Mouse (Mus musculus) neural tube, embryonic 15.5 days (tissue): ENCODE measurements at regions not wholly inside any gene's neighbourhood (a gene's known extent, or its start where the extent isn't known, plus 50 kb on each side); places are given as distances from the start of the nearest gene placed in this dataset. TPM values are rescaled to one million over a fixed set of nuclear protein-coding genes. Genes with fewer than 3 reads are reported as not detected.

Experiments used
- ATAC-seq: fragments of 200-750 bp; cut with Nextera tagmentation; 2 replicates; pipeline ENCODE4 v1.8.0; 2017; ENCODE audit warnings: mild to moderate bottlenecking, moderate TSS enrichment, moderate library complexity; ENCODE audit not compliant: low FRiP score
- H3K27ac ChIP-seq: fragments of 300-500 bp; sonication (generic); replicated peaks from 2 replicates; pipeline ENCODE4 v1.5.1; 2015; ENCODE audit warnings: mild to moderate bottlenecking, inconsistent platforms
- H3K27me3 ChIP-seq: fragments of 300-500 bp; sonication (generic); replicated peaks from 2 replicates; pipeline ENCODE4 v1.6.1; 2015; ENCODE audit warnings: inconsistent platforms
- H3K36me3 ChIP-seq: fragments of 300-500 bp; sonication (generic); 2 replicates; pipeline ENCODE4 v1.6.1; 2015; ENCODE audit warnings: inconsistent platforms
- H3K4me1 ChIP-seq: fragments of 300-500 bp; sonication (generic); 2 replicates; pipeline ENCODE4 v1.6.1; 2015; ENCODE audit warnings: inconsistent platforms
- H3K4me2 ChIP-seq: fragments of 300-500 bp; sonication (generic); 2 replicates; pipeline ENCODE4 v1.6.1; 2015; ENCODE audit warnings: inconsistent platforms, mild to moderate bottlenecking, moderate library complexity
- H3K4me3 ChIP-seq: fragments of 300-500 bp; sonication (generic); replicated peaks from 2 replicates; pipeline ENCODE4 v1.5.1; 2015; ENCODE audit warnings: mild to moderate bottlenecking, inconsistent platforms
- H3K9ac ChIP-seq: fragments of 300-500 bp; sonication (generic); replicated peaks from 2 replicates; pipeline ENCODE4 v1.6.1; 2015; ENCODE audit warnings: mild to moderate bottlenecking, inconsistent platforms
- H3K9me3 ChIP-seq: fragments of 300-500 bp; sonication (generic); replicated peaks from 2 replicates; pipeline ENCODE4 v1.6.1; 2016; ENCODE audit warnings: inconsistent platforms
- WGBS: fragments of 180-500 bp; shearing (Covaris S2); methylation state at CpG from one replicate; pipeline ENCODE4 v1.1.7; 2015; ENCODE audit warnings: mixed read lengths; 5-methylcytosine and 5-hydroxymethylcytosine counted together
- microRNA-seq: library from miRNA; unstranded; fragments of <30 nt; microRNA quantifications from one replicate; pipeline ENCODE4, GENCODE M21; 2017

- WGBS: 72% methylated on average over 4 of the region's 4 CpGs
- Histone ChIP-seq H3K27ac (no peak overlapping the region), H3K4me1 (0 out of 2 replicates have a peak, but pooled peaks cover 2% of the 10 kb centered on the region), H3K4me2 (no peak overlapping the region), H3K4me3 (no peak overlapping the region), H3K36me3 (no peaks in the 10 kb centered on the region), H3K27me3 (no peaks in the 10 kb centered on the region), H3K9ac (no peak overlapping the region), H3K9me3 (no peaks in the 10 kb centered on the region)
- no peak for ATAC-seq
These were observed 360.8 kb downstream of the Kif20b start for GRCm38 (mm10) chr19:35282775-35283447.

GRCm38 (mm10) chr19:35298846-35299245, 376.7 kb downstream of the Kif20b start:
- no peaks in the 10 kb centered on the region for H3K9me3 ChIP-seq
- H3K27me3 ChIP-seq: no peaks in the 10 kb centered on the region
- no peak for ATAC-seq
- no peaks in the 10 kb centered on the region for H3K4me1 ChIP-seq
- H3K9ac ChIP-seq: no peak overlapping the region
- H3K36me3 ChIP-seq: no peaks in the 10 kb centered on the region
- no peak overlapping the region for H3K4me3 ChIP-seq
- no peak overlapping the region for H3K4me2 ChIP-seq
- no peak overlapping the region for H3K27ac ChIP-seq
- WGBS: 78% methylated on average over 2 of the region's 2 CpGs

DNA sequence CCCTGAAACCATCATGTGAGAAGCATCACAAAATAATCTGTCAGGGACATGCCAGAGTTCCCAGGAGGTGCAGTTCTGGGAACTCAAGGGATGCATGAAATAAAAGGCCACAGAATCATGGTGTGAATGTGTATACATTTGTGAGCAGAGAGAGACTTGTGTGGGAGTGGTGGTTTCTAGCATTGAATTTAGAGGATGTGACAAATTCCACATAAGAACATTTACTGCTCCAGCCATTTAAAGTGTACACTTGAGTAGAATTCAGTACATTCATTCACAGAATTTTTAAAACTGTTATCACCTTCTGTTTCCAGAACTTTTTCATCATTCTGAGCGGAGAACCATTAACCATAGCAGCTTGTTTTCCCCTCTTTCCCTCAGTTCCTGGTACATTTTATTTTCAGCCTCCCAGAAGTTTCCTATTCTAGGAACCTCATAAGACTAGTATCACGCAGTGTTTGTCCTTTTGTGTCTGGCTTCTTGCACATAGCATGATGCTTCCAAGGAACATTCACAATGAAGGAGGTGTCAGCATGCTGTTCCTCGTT, 380.6 kb downstream of the Kif20b start:
- no peak for ATAC-seq
- WGBS: 90% methylated on average over 3 of the region's 3 CpGs
- H3K9me3 ChIP-seq: no peaks in the 10 kb centered on the region
- no peaks in the 10 kb centered on the region for H3K27me3 ChIP-seq
- H3K9ac ChIP-seq: no peak overlapping the region
- H3K4me3 ChIP-seq: no peak overlapping the region
- H3K27ac ChIP-seq: no peak overlapping the region
- H3K4me1 ChIP-seq: no peaks in the 10 kb centered on the region
- no peaks in the 10 kb centered on the region for H3K36me3 ChIP-seq
- H3K4me2 ChIP-seq: no peak overlapping the region

Small RNA genes lying in the stretch of these regions (microRNA-seq; reads per million reads assigned to microRNA genes)
- gene Gm23075: not detected
